Mouse (Mus musculus): ENCODE measurements around the gene Htr1b. TPM values are rescaled to one million over a fixed set of nuclear protein-coding genes. Genes with fewer than 3 reads are reported as not detected.
A peak's percentile ranks its signal among the peaks of the same experiment; 100 is the strongest.

The Htr1b gene
- polyA plus RNA-seq (2015; fragmentation: Nextera tagmentation; extraction: Ambion mirVana): 1.4 and 1.7 TPM in 2 replicates

DNA sequence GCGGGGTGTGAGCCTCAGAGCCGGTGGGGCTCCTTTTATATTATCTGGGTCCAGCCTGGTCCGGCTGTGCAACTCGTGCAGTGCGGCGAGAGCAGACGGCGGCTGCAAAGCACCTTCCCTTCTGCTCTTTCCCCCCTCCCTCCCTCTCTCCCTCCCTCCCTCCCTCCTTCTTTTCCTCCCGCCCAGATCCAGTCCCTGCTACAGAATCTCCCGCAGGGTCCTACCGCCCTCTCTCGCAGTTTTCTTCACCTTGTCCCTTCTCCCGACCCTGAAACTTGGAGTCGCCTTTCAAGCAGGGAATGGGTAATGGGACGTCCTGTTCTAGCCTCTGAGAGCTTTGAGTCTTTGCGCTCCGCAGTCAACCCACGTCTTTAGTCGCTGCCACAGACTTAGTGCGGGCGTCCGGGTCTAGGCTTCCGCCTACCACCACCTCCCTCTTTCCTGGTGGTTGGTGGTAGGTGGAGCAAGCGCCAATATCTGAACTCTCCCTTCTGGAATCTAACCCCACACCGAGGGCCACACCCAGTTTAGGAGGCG, at the start of gene Htr1b:
Gene Htr1b, minus strand, starts transcription at position 392 of the 537 bp plus-strand sequence.
- peak within 1 kb of the TSS; percentile 59 for H3K27ac ChIP-seq
- H3K36me3 ChIP-seq: no peaks in the 10 kb centered on the region
- under 1% methylated on average over 24 of the region's 26 CpGs for WGBS
- peak within 1 kb of the TSS; percentile 99 for H3K4me2 ChIP-seq
- no peaks in the 10 kb centered on the region for H3K9me3 ChIP-seq
- H3K27me3 ChIP-seq: peaks cover 49% of the 10 kb centered on the region
- peak; percentile 64 for ATAC-seq (ENCODE audit: insufficient number of reproducible peaks, low FRiP score, low TSS enrichment, low read depth)
- H3K9ac ChIP-seq: peak within 1 kb of the TSS; percentile 42
- peak within 1 kb of the TSS; percentile 60 for H3K4me3 ChIP-seq
- peaks cover 36% of the 10 kb centered on the region for H3K4me1 ChIP-seq

DNA sequence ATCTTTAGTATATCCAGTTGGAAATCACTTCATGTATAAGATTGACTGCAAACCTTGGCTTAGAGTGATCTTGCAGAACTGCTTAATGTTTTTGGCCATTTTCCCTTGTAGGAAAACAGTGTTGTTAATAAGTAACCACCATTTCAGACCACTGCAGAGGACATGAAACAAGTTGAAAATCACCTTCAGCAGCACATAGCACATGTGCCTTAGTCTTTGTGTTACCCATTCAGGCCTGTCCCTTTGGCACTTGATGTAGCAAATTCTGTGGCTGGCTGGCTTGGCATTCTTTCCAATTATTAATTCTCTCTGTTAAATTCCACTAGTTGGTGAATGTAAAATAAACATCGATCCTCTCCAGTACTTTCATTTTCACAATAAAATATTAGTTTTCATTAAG, 43.1 kb upstream of the Htr1b start:
- ATAC-seq (ENCODE audit: insufficient number of reproducible peaks, low FRiP score, low TSS enrichment, low read depth): no peak
- no peaks in the 10 kb centered on the region for H3K27me3 ChIP-seq
- no peaks in the 10 kb centered on the region for H3K9me3 ChIP-seq
- no peak overlapping the region for H3K4me2 ChIP-seq
- H3K4me3 ChIP-seq: no peak overlapping the region
- WGBS: 89% methylated on average over 1 of the region's 1 CpGs
- H3K36me3 ChIP-seq: no peaks in the 10 kb centered on the region
- no peak overlapping the region for H3K27ac ChIP-seq
- H3K4me1 ChIP-seq: no peaks in the 10 kb centered on the region
- H3K9ac ChIP-seq: no peak overlapping the region

DNA sequence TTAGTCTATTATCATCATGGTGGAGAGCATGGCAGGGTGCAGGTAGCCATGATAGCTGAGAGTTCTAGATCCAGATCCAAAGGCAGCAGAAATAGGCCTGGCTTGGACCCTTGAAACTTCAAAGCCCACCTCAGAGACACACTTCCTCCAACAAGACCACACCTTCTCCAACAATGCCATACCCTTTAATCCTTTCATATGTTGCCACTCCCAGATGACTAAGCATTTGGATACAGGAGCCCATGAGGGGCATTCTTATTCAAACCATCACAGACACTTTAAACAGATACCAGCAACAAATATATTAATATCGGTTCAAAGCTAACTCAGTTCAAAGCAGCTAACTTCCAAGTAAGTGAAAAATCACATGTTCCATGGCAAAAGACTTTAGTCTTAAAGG, 3.9 kb upstream of the Htr1b start:
- peaks cover 25% of the 10 kb centered on the region for H3K27me3 ChIP-seq
- peaks cover 24% of the 10 kb centered on the region for H3K4me1 ChIP-seq
- H3K4me2 ChIP-seq: no peak overlapping the region
- no peak overlapping the region for H3K4me3 ChIP-seq
- ATAC-seq (ENCODE audit: insufficient number of reproducible peaks, low FRiP score, low TSS enrichment, low read depth): no peak
- no peaks in the 10 kb centered on the region for H3K36me3 ChIP-seq
- no peak overlapping the region for H3K9ac ChIP-seq
- no peak overlapping the region for H3K27ac ChIP-seq
- 92% methylated on average over 1 of the region's 1 CpGs for WGBS
- H3K9me3 ChIP-seq: no peaks in the 10 kb centered on the region

- no peak overlapping the region; the same call in 1 of the 2 replicates for H3K4me3 ChIP-seq
Observed at GRCm38 (mm10) chr9:81635109-81635508, 1.5 kb upstream of the Htr1b start.

DNA sequence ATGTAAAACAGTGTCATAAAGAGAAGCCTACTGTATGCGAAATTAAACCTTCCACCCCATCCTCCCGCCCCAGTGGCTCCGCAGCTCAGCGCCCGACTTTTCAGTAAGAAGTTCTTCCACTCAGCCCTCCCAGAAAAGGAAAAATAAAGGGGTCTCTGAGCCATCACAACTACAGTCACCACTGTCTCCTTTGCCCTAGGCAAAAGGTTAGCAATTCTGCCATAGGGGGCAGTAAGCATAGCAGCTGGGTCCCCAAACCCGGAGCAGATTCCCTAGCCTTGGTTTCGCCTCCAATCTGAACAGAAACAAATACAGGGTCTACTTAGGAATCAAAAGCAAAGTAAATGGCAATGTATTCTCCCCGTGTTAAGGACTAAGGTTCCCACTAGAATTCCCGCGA, 535 bp upstream of the Htr1b start:
- Histone ChIP-seq H3K4me2 (peak overlapping the region; percentile 99), H3K9ac (no peak overlapping the region), H3K4me3 (peak overlapping the region; percentile 60), H3K9me3 (no peaks in the 10 kb centered on the region), H3K27ac (no peak overlapping the region), H3K4me1 (peaks cover 36% of the 10 kb centered on the region), H3K27me3 (peaks cover 46% of the 10 kb centered on the region), H3K36me3 (no peaks in the 10 kb centered on the region)
- no peak for ATAC-seq (ENCODE audit: insufficient number of reproducible peaks, low FRiP score, low TSS enrichment, low read depth)
- 1% methylated on average over 10 of the region's 10 CpGs for WGBS

More at GRCm38 (mm10) chr9:81635109-81635508, 1.5 kb upstream of the Htr1b start:
- Histone ChIP-seq H3K36me3 (no peaks in the 10 kb centered on the region), H3K9ac (no peak overlapping the region), H3K4me2 (0 out of 2 replicates have a peak overlapping the region, but pooled peaks have one; percentile 30), H3K27me3 (peaks cover 44% of the 10 kb centered on the region), H3K4me1 (peaks cover 36% of the 10 kb centered on the region), H3K9me3 (no peaks in the 10 kb centered on the region), H3K27ac (no peak overlapping the region)
- 7% methylated on average over 8 of the region's 8 CpGs for WGBS
- no peak for ATAC-seq (ENCODE audit: insufficient number of reproducible peaks, low FRiP score, low TSS enrichment, low read depth)

DNA sequence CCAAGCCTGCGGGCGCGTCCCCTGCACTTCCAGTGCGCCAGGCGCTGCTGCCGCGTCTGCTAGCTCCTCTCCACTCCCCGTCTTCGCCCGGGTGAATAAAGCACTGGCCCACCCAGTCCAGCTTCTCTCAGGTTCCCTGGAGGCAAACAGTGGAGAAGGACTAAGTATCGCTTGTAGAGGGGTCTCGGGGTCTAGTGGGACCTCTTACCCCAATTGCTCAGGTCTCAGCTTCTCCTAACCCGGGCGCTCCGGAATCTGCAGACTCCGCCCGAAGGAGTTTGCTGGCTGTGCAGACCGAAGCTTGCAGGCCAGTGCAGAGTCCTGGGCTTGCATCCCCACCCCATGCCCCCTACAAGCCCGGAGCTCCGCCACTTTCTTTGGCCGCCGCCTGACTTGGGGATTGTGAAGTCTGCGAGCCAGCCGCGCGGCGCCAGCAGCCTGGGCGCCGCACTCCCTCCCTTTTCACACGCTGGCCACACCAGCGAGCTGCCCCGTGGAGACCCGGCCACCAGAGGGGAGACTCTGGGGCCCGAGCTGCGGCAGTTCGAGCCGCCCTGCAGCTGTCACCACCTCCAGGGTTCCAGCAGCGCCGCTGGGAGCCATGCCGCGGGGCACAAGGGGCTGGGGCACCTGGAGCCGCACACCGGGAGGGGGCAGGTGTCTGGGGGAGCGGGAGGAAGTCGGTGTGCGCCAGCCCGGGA, 742 bp downstream of the Htr1b start:
- Histone ChIP-seq H3K4me2 (peak overlapping the region; percentile 99), H3K9ac (peak overlapping the region; percentile 42), H3K36me3 (no peaks in the 10 kb centered on the region), H3K4me3 (peak overlapping the region; percentile 60), H3K9me3 (no peaks in the 10 kb centered on the region), H3K4me1 (peaks cover 36% of the 10 kb centered on the region), H3K27me3 (peaks cover 49% of the 10 kb centered on the region), H3K27ac (peak overlapping the region; percentile 59)
- under 1% methylated on average over 44 of the region's 47 CpGs for WGBS
- 0 out of 2 replicates have a peak, but pooled peaks have one; percentile 30 for ATAC-seq (ENCODE audit: insufficient number of reproducible peaks, low FRiP score, low TSS enrichment, low read depth)

GRCm38 (mm10) chr9:81632191-81632735, 1.4 kb downstream of the Htr1b start:
- ATAC-seq (ENCODE audit: insufficient number of reproducible peaks, low FRiP score, low TSS enrichment, low read depth): no peak
- Histone ChIP-seq H3K4me3 (peak overlapping the region; percentile 60), H3K27me3 (peaks cover 49% of the 10 kb centered on the region), H3K9me3 (no peaks in the 10 kb centered on the region), H3K36me3 (no peaks in the 10 kb centered on the region), H3K27ac (no peak overlapping the region), H3K4me2 (peak overlapping the region; percentile 99), H3K9ac (peak overlapping the region; percentile 42; the same call in 1 of the 2 replicates), H3K4me1 (peaks cover 36% of the 10 kb centered on the region)
- WGBS: under 1% methylated on average over 31 of the region's 31 CpGs

- no peaks in the 10 kb centered on the region for H3K36me3 ChIP-seq
- 4% methylated on average over 27 of the region's 27 CpGs for WGBS
- H3K4me1 ChIP-seq: peaks cover 36% of the 10 kb centered on the region
- H3K9ac ChIP-seq: no peak overlapping the region
- peak overlapping the region; percentile 60 for H3K4me3 ChIP-seq
- no peaks in the 10 kb centered on the region for H3K9me3 ChIP-seq
- no peak for ATAC-seq (ENCODE audit: insufficient number of reproducible peaks, low FRiP score, low TSS enrichment, low read depth)
- peaks cover 49% of the 10 kb centered on the region for H3K27me3 ChIP-seq
- peak overlapping the region; percentile 99 for H3K4me2 ChIP-seq
- H3K27ac ChIP-seq: no peak overlapping the region
Observed at GRCm38 (mm10) chr9:81631581-81632091, 2.0 kb downstream of the Htr1b start.

- ATAC-seq (ENCODE audit: insufficient number of reproducible peaks, low FRiP score, low TSS enrichment, low read depth): no peak
- H3K27ac ChIP-seq: no peak overlapping the region
- no peak overlapping the region for H3K4me2 ChIP-seq
- no peaks in the 10 kb centered on the region for H3K9me3 ChIP-seq
- 31% methylated on average over 9 of the region's 9 CpGs for WGBS
- H3K9ac ChIP-seq: no peak overlapping the region
- H3K4me1 ChIP-seq: peaks cover 7% of the 10 kb centered on the region
- peaks cover 19% of the 10 kb centered on the region for H3K27me3 ChIP-seq
- H3K36me3 ChIP-seq: no peaks in the 10 kb centered on the region
- H3K4me3 ChIP-seq: no peak overlapping the region
Observed at GRCm38 (mm10) chr9:81626899-81627606, 6.6 kb downstream of the Htr1b start.

- Histone ChIP-seq H3K4me2 (no peak overlapping the region), H3K4me1 (no peaks in the 10 kb centered on the region), H3K27ac (no peak overlapping the region), H3K9ac (no peak overlapping the region), H3K9me3 (no peaks in the 10 kb centered on the region), H3K36me3 (no peaks in the 10 kb centered on the region), H3K4me3 (no peak overlapping the region), H3K27me3 (peaks cover 8% of the 10 kb centered on the region)
- ATAC-seq (ENCODE audit: insufficient number of reproducible peaks, low FRiP score, low TSS enrichment, low read depth): no peak
Observed at GRCm38 (mm10) chr9:81625898-81626297, 7.7 kb downstream of the Htr1b start.

DNA sequence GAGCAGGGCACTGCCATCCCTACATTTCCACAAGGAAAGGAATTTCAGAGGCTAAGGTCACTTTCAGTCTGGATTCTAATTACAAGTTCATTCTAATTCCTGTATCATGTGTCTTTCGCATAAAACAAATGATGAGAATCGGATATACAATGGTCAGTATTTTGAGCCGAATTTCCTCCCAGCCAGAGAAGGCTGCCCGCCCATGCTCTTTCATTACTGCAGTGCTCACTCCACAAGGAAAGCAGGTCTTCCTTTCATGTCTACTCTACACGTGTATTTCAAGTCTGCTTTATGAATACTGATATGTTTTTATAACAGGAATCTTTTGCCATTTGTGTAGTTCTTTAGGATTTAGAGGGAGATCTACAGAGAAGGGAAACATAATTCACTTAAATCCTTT, 10.8 kb downstream of the Htr1b start:
- H3K27me3 ChIP-seq: no peaks in the 10 kb centered on the region
- H3K9me3 ChIP-seq: no peaks in the 10 kb centered on the region
- H3K4me2 ChIP-seq: no peak overlapping the region
- no peak for ATAC-seq (ENCODE audit: insufficient number of reproducible peaks, low FRiP score, low TSS enrichment, low read depth)
- no peaks in the 10 kb centered on the region for H3K36me3 ChIP-seq
- H3K27ac ChIP-seq: no peak overlapping the region
- no peaks in the 10 kb centered on the region for H3K4me1 ChIP-seq
- no peak overlapping the region for H3K4me3 ChIP-seq
- no peak overlapping the region for H3K9ac ChIP-seq
- WGBS: 65% methylated on average over 5 of the region's 5 CpGs

Data from limb, embryonic 15.5 days (tissue).